Mouse (Mus musculus): Measurements from ENCODE around the gene Myo1b. TPM values are rescaled to one million over a fixed set of nuclear protein-coding genes. Genes with fewer than 3 reads are reported as not detected.
A peak's percentile ranks its signal among the peaks of the same experiment; 100 is the strongest.

The Myo1b gene
- total RNA-seq, 2 experiments from 2014 or later: 29.3 to 32.3 TPM

- no peak for DNase-seq (ENCODE audit: low spot score in 2 of 2)
Measured at GRCm38 (mm10) chr1:51855541-51856244, 60.2 kb downstream of the Myo1b start.

- no peak for DNase-seq (ENCODE audit: low spot score in 2 of 2)
Measured at GRCm38 (mm10) chr1:51852314-51852713, 63.6 kb downstream of the Myo1b start.

GRCm38 (mm10) chr1:51849570-51850211, 66.2 kb downstream of the Myo1b start:
- DNase-seq (ENCODE audit: low spot score in 2 of 2): no peak

- DNase-seq (ENCODE audit: low spot score in 2 of 2): no peak
Measured at GRCm38 (mm10) chr1:51845264-51846036, 70.4 kb downstream of the Myo1b start.

- peak in 1 of 2 experiments; percentile 26 for DNase-seq (ENCODE audit: low spot score in 2 of 2)
Measured at GRCm38 (mm10) chr1:51837845-51838623, 77.8 kb downstream of the Myo1b start.

- no peak for DNase-seq (ENCODE audit: low spot score in 2 of 2)
Measured at GRCm38 (mm10) chr1:51837311-51837710, 78.6 kb downstream of the Myo1b start.

- no peak for DNase-seq (ENCODE audit: low spot score in 2 of 2)
Measured at GRCm38 (mm10) chr1:51835795-51836194, 80.1 kb downstream of the Myo1b start.

- no peak for DNase-seq (ENCODE audit: low spot score in 2 of 2)
Measured at GRCm38 (mm10) chr1:51834072-51834471, 81.8 kb downstream of the Myo1b start.

- DNase-seq (ENCODE audit: low spot score in 2 of 2): no peak
Measured at GRCm38 (mm10) chr1:51829353-51829752, 86.5 kb downstream of the Myo1b start.

GRCm38 (mm10) chr1:51822531-51822930, 93.3 kb downstream of the Myo1b start:
- DNase-seq (ENCODE audit: low spot score in 2 of 2): no peak

- no peak for DNase-seq (ENCODE audit: low spot score in 2 of 2)
Measured at GRCm38 (mm10) chr1:51821701-51822495, 94.0 kb downstream of the Myo1b start.

- DNase-seq (ENCODE audit: low spot score in 2 of 2): no peak
Measured at GRCm38 (mm10) chr1:51820520-51820919, 95.4 kb downstream of the Myo1b start.

GRCm38 (mm10) chr1:51820013-51820441, 95.8 kb downstream of the Myo1b start:
- DNase-seq (ENCODE audit: low spot score in 2 of 2): no peak

GRCm38 (mm10) chr1:51815636-51816035, 100.2 kb downstream of the Myo1b start:
- no peak for DNase-seq (ENCODE audit: low spot score in 2 of 2)

- no peak for DNase-seq (ENCODE audit: low spot score in 2 of 2)
Measured at GRCm38 (mm10) chr1:51814854-51815630, 100.8 kb downstream of the Myo1b start.

GRCm38 (mm10) chr1:51808847-51809246, 107.0 kb downstream of the Myo1b start:
- DNase-seq (ENCODE audit: low spot score in 2 of 2): no peak

- no peak for DNase-seq (ENCODE audit: low spot score in 2 of 2)
Measured at GRCm38 (mm10) chr1:51808228-51808627, 107.6 kb downstream of the Myo1b start.

- no peak for DNase-seq (ENCODE audit: low spot score in 2 of 2)
Measured at GRCm38 (mm10) chr1:51805040-51805610, 110.7 kb downstream of the Myo1b start.

All from layer of hippocampus, postnatal 14 days (tissue).